Mouse (Mus musculus): ENCODE measurements around the gene Dusp8. TPM values are rescaled to one million over a fixed set of nuclear protein-coding genes. Genes with fewer than 3 reads are reported as not detected.

The Dusp8 gene
- polyA plus RNA-seq (2015; fragmentation: Nextera tagmentation; extraction: Ambion mirVana) = 3.4 and 6.9 TPM in 2 replicates

GRCm38 (mm10) chr7:142095183-142095931 lies at the start of gene Dusp8:
Gene Dusp8 (minus strand): TSS chr7:142095843.

GRCm38 (mm10) chr7:142144507-142144906 lies 48.9 kb upstream of the Dusp8 start, which contains the start of gene Gm45337:
Gene Gm45337 (minus strand): TSS chr7:142144607.

GRCm38 (mm10) chr7:142135934-142136333 lies 40.3 kb upstream of the Dusp8 start, which contains the start of gene Gm39115:
Gene Gm39115 (minus strand): TSS chr7:142136034.

GRCm38 (mm10) chr7:142120629-142121028 lies 25.0 kb upstream of the Dusp8 start, which contains the start of gene Gm45618:
Gene Gm45618 (minus strand): TSS chr7:142120729.

GRCm38 (mm10) chr7:142060931-142061565 lies 34.6 kb downstream of the Dusp8 start, which contains the start of gene Mob2:
Gene Mob2 (minus strand): TSS chr7:142061065.

Other genes with a start within 250 kb of the Dusp8 start
- gene Tollip, start 177.3 kb downstream of the Dusp8 start, polyA plus RNA-seq (2015; fragmentation: Nextera tagmentation; extraction: Ambion mirVana) = 32.2 and 36.2 TPM in 2 replicates
- gene Brsk2, start 146.1 kb downstream of the Dusp8 start, polyA plus RNA-seq (2015; fragmentation: Nextera tagmentation; extraction: Ambion mirVana) = 0.17 and 0.30 TPM in 2 replicates
- 57.5 and 64.2 TPM in 2 replicates for gene Mob2, start 34.8 kb downstream of the Dusp8 start, polyA plus RNA-seq (2015; fragmentation: Nextera tagmentation; extraction: Ambion mirVana)
- gene Gm45618, start 24.9 kb upstream of the Dusp8 start, polyA plus RNA-seq (2015; fragmentation: Nextera tagmentation; extraction: Ambion mirVana) = not detected in 2 replicates
- not detected in 2 replicates for gene Gm39115, start 40.2 kb upstream of the Dusp8 start, polyA plus RNA-seq (2015; fragmentation: Nextera tagmentation; extraction: Ambion mirVana)
- gene Gm45337, start 48.8 kb upstream of the Dusp8 start, polyA plus RNA-seq (2015; fragmentation: Nextera tagmentation; extraction: Ambion mirVana) = not detected in 2 replicates
- gene Gm29735, start 61.3 kb upstream of the Dusp8 start, polyA plus RNA-seq (2015; fragmentation: Nextera tagmentation; extraction: Ambion mirVana) = not detected in 2 replicates
- gene Gm4553, start 69.9 kb upstream of the Dusp8 start, polyA plus RNA-seq (2015; fragmentation: Nextera tagmentation; extraction: Ambion mirVana) = not detected in 2 replicates
- not detected in 2 replicates for gene Krtap5-2, start 80.2 kb upstream of the Dusp8 start, polyA plus RNA-seq (2015; fragmentation: Nextera tagmentation; extraction: Ambion mirVana)
- not detected in 2 replicates for gene Gm10153, start 94.5 kb upstream of the Dusp8 start, polyA plus RNA-seq (2015; fragmentation: Nextera tagmentation; extraction: Ambion mirVana)
- gene Krtap5-3, start 105.5 kb upstream of the Dusp8 start, polyA plus RNA-seq (2015; fragmentation: Nextera tagmentation; extraction: Ambion mirVana) = not detected in 2 replicates
- gene Gm7579, start 116.0 kb upstream of the Dusp8 start, polyA plus RNA-seq (2015; fragmentation: Nextera tagmentation; extraction: Ambion mirVana) = not detected in 2 replicates
- gene Krtap5-5, start 134.1 kb upstream of the Dusp8 start, polyA plus RNA-seq (2015; fragmentation: Nextera tagmentation; extraction: Ambion mirVana) = not detected in 2 replicates
- gene Gm40460, start 145.2 kb upstream of the Dusp8 start, polyA plus RNA-seq (2015; fragmentation: Nextera tagmentation; extraction: Ambion mirVana) = not detected in 2 replicates
- gene Gm2431, start 162.5 kb upstream of the Dusp8 start, polyA plus RNA-seq (2015; fragmentation: Nextera tagmentation; extraction: Ambion mirVana) = not detected in 2 replicates
- not detected in 2 replicates for gene Gm4559, start 178.5 kb upstream of the Dusp8 start, polyA plus RNA-seq (2015; fragmentation: Nextera tagmentation; extraction: Ambion mirVana)
- not detected in 2 replicates for gene Krtap5-1, start 201.3 kb upstream of the Dusp8 start, polyA plus RNA-seq (2015; fragmentation: Nextera tagmentation; extraction: Ambion mirVana)
- not detected in 2 replicates for gene Krtap5-4, start 207.7 kb upstream of the Dusp8 start, polyA plus RNA-seq (2015; fragmentation: Nextera tagmentation; extraction: Ambion mirVana)